Mouse (Mus musculus) cortical plate, adult 2 months (tissue): ENCODE results near the gene Rbm4.

Experiments used
- CTCF ChIP-seq: fragments of 200-500 bp; IDR thresholded peaks from 2 replicates; pipeline ENCODE4 v1.5.1; 2011; ENCODE audit warnings: mild to moderate bottlenecking, control low read depth, low read length; ENCODE audit not compliant: insufficient read depth; ENCODE audit errors: extremely low read depth
- POLR2A ChIP-seq: fragments of 200-500 bp; IDR thresholded peaks from 2 replicates; pipeline ENCODE4 v1.6.1; 2011; ENCODE audit warnings: mild to moderate bottlenecking, low read length, control low read depth; ENCODE audit not compliant: insufficient read depth; ENCODE audit errors: extremely low read depth

DNA sequence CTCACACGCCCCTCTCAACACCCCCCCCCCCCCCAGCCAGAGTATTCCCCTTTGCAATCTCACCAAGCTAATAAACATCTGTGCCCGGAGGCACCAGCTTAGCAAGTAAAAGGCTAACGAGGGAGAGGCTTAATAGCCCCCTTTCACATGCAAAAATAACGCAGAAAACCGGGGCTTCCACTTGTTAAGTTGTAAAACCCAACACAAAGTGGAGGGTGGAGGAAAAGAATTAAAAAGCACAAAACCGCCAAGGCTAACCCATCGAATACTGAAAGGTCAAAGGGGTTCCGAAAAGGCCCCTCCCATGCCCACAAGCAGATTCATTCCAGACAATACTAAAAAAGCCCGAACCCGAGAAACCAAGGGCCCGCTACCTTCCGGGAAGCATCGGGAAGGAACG lies 16.6 kb upstream of the Rbm4 start:
- TF ChIP-seq CTCF (no peak), POLR2A (no peak)
